Mouse (Mus musculus): ENCODE results near the gene Lemd2. TPM values are rescaled to one million over a fixed set of nuclear protein-coding genes. Genes with fewer than 3 reads are reported as not detected.

Gene Lemd2
- polyA plus RNA-seq (2017; shearing (Covaris generic)), result 9.5 TPM

GRCm38 (mm10) chr17:27204075-27204909, at the start of gene Lemd2:
Lemd2 (minus strand) TSS chr17:27204469.

GRCm38 (mm10) chr17:27167545-27167944, 36.7 kb downstream of the Lemd2 start, which contains the start of gene Ip6k3:
Ip6k3 (minus strand) TSS chr17:27167795.

Other genes starting within 250 kb of the Lemd2 start
- 15.9 TPM for gene Zbtb9, start 231.3 kb downstream of the Lemd2 start, polyA plus RNA-seq (2017; shearing (Covaris generic))
- gene Bak1, start 175.5 kb downstream of the Lemd2 start, polyA plus RNA-seq (2017; shearing (Covaris generic)), result 2.3 TPM
- gene Itpr3, start 147.2 kb downstream of the Lemd2 start, polyA plus RNA-seq (2017; shearing (Covaris generic)), result 12.5 TPM
- 126 TPM for gene Uqcc2, start 70.6 kb downstream of the Lemd2 start, polyA plus RNA-seq (2017; shearing (Covaris generic))
- gene Ip6k3, start 36.7 kb downstream of the Lemd2 start, polyA plus RNA-seq (2017; shearing (Covaris generic)), result not detected